Mouse (Mus musculus): Measurements from ENCODE around the gene Hic2. TPM values are rescaled to one million over a fixed set of nuclear protein-coding genes. Genes with fewer than 3 reads are reported as not detected.

The Hic2 gene
- total and polyA plus RNA-seq, 2 experiments from 2014 or later, result 5.1 to 13.1 TPM

DNA sequence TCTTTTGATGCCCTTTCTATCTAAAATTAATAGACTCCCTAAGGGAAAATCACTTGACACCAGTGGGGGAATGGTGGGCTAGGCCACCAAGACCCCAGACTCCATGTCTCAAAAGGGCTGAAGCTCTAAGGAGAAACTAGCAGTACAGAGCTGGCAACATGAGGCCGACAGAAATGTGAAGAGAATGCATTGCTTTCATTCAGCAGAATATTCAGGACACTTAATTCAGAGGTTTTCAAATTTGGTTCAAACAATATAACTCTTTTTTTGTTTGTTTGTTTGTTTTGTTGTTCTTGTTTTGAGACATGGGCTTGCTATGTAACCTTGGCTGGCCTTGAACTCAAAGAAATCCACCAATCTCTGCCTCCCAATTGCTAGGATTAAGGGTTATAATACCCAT is 30.8 kb upstream of the Hic2 start, which contains the start of gene Ube2l3:
Gene Ube2l3, minus strand, starts transcription at position 101 of the 400 bp plus-strand sequence.
- no peak for DNase-seq (ENCODE audit: low spot score)
- H3K9ac ChIP-seq (replicated peaks; ENCODE audit: low read length), result peak within 1 kb of the TSS; percentile 96; the same call in 1 of the 2 replicates
- peak within 1 kb of the TSS; percentile 82; the same call in 1 of the 2 replicates for H3K27ac ChIP-seq
- 91% methylated on average over 1 of the region's 1 CpGs for WGBS
- H3K4me2 ChIP-seq (ENCODE audit: low read depth, low read length), result peak within 1 kb of the TSS; percentile 86
- H3K4me3 ChIP-seq (ENCODE audit: low read length), result peak within 1 kb of the TSS; percentile 79
- no peaks in the 10 kb centered on the region for H3K27me3 ChIP-seq (ENCODE audit: insufficient read depth, low read length)
- no peak for ATAC-seq
- H3K36me3 ChIP-seq (ENCODE audit: insufficient read depth, low read length), result no peaks in the 10 kb centered on the region
- no peaks in the 10 kb centered on the region for H3K9me3 ChIP-seq (ENCODE audit: low read length)
- TF ChIP-seq CTCF (IDR thresholded peaks at IDR 0.05; ENCODE audit: low read depth), result no peak
- peaks cover 8% of the 10 kb centered on the region; the same call in 1 of the 2 replicates for H3K4me1 ChIP-seq (ENCODE audit: insufficient read depth, low read length)

DNA sequence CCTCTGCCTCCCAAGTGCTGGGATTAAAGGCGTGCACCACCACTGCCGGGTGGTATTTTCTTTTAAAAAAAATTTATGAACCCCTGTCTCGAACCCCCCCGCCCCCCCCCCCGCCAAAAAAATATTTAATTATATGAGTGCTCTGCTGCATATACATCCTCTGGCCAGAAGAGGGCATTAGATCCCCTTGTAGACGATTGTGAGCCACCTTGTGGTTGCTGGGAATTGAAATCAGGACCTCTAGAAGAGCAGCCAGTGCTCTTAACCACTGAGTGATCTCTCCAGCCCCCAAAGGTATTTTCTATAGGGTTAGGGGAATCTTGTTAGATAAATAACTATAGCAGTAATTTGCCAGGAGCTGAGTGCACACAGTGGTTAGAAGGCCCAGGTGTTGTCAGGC is 28.4 kb upstream of the Hic2 start:
- 4% methylated on average over 6 of the region's 6 CpGs for WGBS

GRCm38 (mm10) chr16:17208389-17209361 is 24.7 kb upstream of the Hic2 start, which contains the start of gene Rimbp3:
Rimbp3 (plus strand) TSS chr16:17208603.
- Histone ChIP-seq H3K36me3 (ENCODE audit: insufficient read depth, low read length) (no peaks in the 10 kb centered on the region), H3K9me3 (ENCODE audit: low read length) (no peaks in the 10 kb centered on the region), H3K27ac (peak within 1 kb of the TSS; percentile 88), H3K9ac (replicated peaks; ENCODE audit: low read length) (peak within 1 kb of the TSS; percentile 68), H3K4me2 (ENCODE audit: low read depth, low read length) (peak within 1 kb of the TSS; percentile 96), H3K4me3 (ENCODE audit: low read length) (peak within 1 kb of the TSS; percentile 65), H3K27me3 (ENCODE audit: insufficient read depth, low read length) (no peaks in the 10 kb centered on the region), H3K4me1 (ENCODE audit: insufficient read depth, low read length) (0 out of 2 replicates have a peak, but pooled peaks cover 11% of the 10 kb centered on the region)
- TF ChIP-seq CTCF (IDR thresholded peaks at IDR 0.05; ENCODE audit: low read depth), result peak; percentile 91
- ATAC-seq (peak; percentile 88), DNase-seq (ENCODE audit: low spot score) (peak; percentile 96)
- under 1% methylated on average over 83 of the region's 85 CpGs for WGBS

More for the DNA sequence above, 28.4 kb upstream of the Hic2 start:
- peaks cover 12% of the 10 kb centered on the region; the same call in 1 of the 2 replicates for H3K4me1 ChIP-seq (ENCODE audit: insufficient read depth, low read length)
- DNase-seq (ENCODE audit: low spot score) (peak; percentile 58), ATAC-seq (no peak)
- no peak overlapping the region for H3K4me2 ChIP-seq (ENCODE audit: low read depth, low read length)
- H3K4me3 ChIP-seq (ENCODE audit: low read length), result no peak overlapping the region
- H3K9ac ChIP-seq (replicated peaks; ENCODE audit: low read length), result no peak overlapping the region
- no peaks in the 10 kb centered on the region for H3K9me3 ChIP-seq (ENCODE audit: low read length)
- peak; percentile 73 for TF ChIP-seq CTCF (IDR thresholded peaks at IDR 0.05; ENCODE audit: low read depth)
- H3K27me3 ChIP-seq (ENCODE audit: insufficient read depth, low read length), result no peaks in the 10 kb centered on the region
- H3K27ac ChIP-seq, result no peak overlapping the region
- H3K36me3 ChIP-seq (ENCODE audit: insufficient read depth, low read length), result no peaks in the 10 kb centered on the region

- no peaks in the 10 kb centered on the region for H3K27me3 ChIP-seq (ENCODE audit: insufficient read depth, low read length)
- TF ChIP-seq CTCF (IDR thresholded peaks at IDR 0.05; ENCODE audit: low read depth), result no peak
- ATAC-seq (no peak; the same call in 1 of the 2 replicates), DNase-seq (ENCODE audit: low spot score) (no peak)
- H3K9me3 ChIP-seq (ENCODE audit: low read length), result no peaks in the 10 kb centered on the region
- H3K4me2 ChIP-seq (ENCODE audit: low read depth, low read length), result peak overlapping the region; percentile 96
- 0 out of 2 replicates have a peak, but pooled peaks cover 11% of the 10 kb centered on the region for H3K4me1 ChIP-seq (ENCODE audit: insufficient read depth, low read length)
- peak overlapping the region; percentile 65 for H3K4me3 ChIP-seq (ENCODE audit: low read length)
- H3K9ac ChIP-seq (replicated peaks; ENCODE audit: low read length), result peak overlapping the region; percentile 68
- no peaks in the 10 kb centered on the region for H3K36me3 ChIP-seq (ENCODE audit: insufficient read depth, low read length)
- peak overlapping the region; percentile 88 for H3K27ac ChIP-seq
- 1% methylated on average over 37 of the region's 37 CpGs for WGBS
Observed at GRCm38 (mm10) chr16:17209404-17209960, 23.9 kb upstream of the Hic2 start.

- ATAC-seq (peak; percentile 84), DNase-seq (ENCODE audit: low spot score) (peak; percentile 95)
- no peaks in the 10 kb centered on the region for H3K9me3 ChIP-seq (ENCODE audit: low read length)
- H3K4me3 ChIP-seq (ENCODE audit: low read length), result peak overlapping the region; percentile 65
- peak overlapping the region; percentile 68; the same call in 1 of the 2 replicates for H3K9ac ChIP-seq (replicated peaks; ENCODE audit: low read length)
- WGBS, result 7% methylated on average over 48 of the region's 48 CpGs
- H3K27me3 ChIP-seq (ENCODE audit: insufficient read depth, low read length), result no peaks in the 10 kb centered on the region
- peak; percentile 93 for TF ChIP-seq CTCF (IDR thresholded peaks at IDR 0.05; ENCODE audit: low read depth)
- peak overlapping the region; percentile 88 for H3K27ac ChIP-seq
- H3K4me2 ChIP-seq (ENCODE audit: low read depth, low read length), result peak overlapping the region; percentile 96
- H3K4me1 ChIP-seq (ENCODE audit: insufficient read depth, low read length), result 0 out of 2 replicates have a peak, but pooled peaks cover 11% of the 10 kb centered on the region
- H3K36me3 ChIP-seq (ENCODE audit: insufficient read depth, low read length), result no peaks in the 10 kb centered on the region
Observed at GRCm38 (mm10) chr16:17209981-17210838, 23.2 kb upstream of the Hic2 start.
